Mouse (Mus musculus) midbrain, embryonic 15.5 days (tissue): ENCODE results near the gene Hrk. TPM values are rescaled to one million over a fixed set of nuclear protein-coding genes. Genes with fewer than 3 reads are reported as not detected.

Source experiments
- ATAC-seq: fragments of 200-750 bp; cut with Nextera tagmentation; replicated peaks from 2 replicates; pipeline ENCODE4 v1.8.0; 2017; ENCODE audit warnings: moderate TSS enrichment
- H3K27ac ChIP-seq: fragments of 300-500 bp; sonication (generic); 2 replicates; pipeline ENCODE4 v1.5.1; 2015; ENCODE audit warnings: mild to moderate bottlenecking, inconsistent platforms
- H3K27me3 ChIP-seq: fragments of 300-500 bp; sonication (generic); replicated peaks from 2 replicates; pipeline ENCODE4 v1.6.1; 2015; ENCODE audit warnings: inconsistent platforms
- H3K36me3 ChIP-seq: fragments of 300-500 bp; sonication (generic); replicated peaks from 2 replicates; pipeline ENCODE4 v1.6.1; 2015; ENCODE audit warnings: inconsistent platforms
- H3K4me1 ChIP-seq: fragments of 300-500 bp; sonication (generic); 2 replicates; pipeline ENCODE4 v1.6.1; 2015; ENCODE audit warnings: inconsistent platforms
- H3K4me2 ChIP-seq: fragments of 300-500 bp; sonication (generic); 2 replicates; pipeline ENCODE4 v1.6.1; 2015; ENCODE audit warnings: inconsistent platforms, mild to moderate bottlenecking, moderate library complexity
- H3K4me3 ChIP-seq: fragments of 300-500 bp; sonication (generic); 2 replicates; pipeline ENCODE4 v1.5.1; 2015; ENCODE audit warnings: mild to moderate bottlenecking, inconsistent platforms
- H3K9ac ChIP-seq: fragments of 300-500 bp; sonication (generic); 2 replicates; pipeline ENCODE4 v1.6.1; 2015; ENCODE audit warnings: mild to moderate bottlenecking, inconsistent platforms
- H3K9me3 ChIP-seq: fragments of 300-500 bp; sonication (generic); 2 replicates; pipeline ENCODE4 v1.6.1; 2016; ENCODE audit warnings: inconsistent platforms
- WGBS: fragments of 180-500 bp; shearing (Covaris S2); methylation state at CpG from one replicate; pipeline ENCODE4 v1.1.7; 2015; ENCODE audit warnings: mixed read lengths; 5-methylcytosine and 5-hydroxymethylcytosine counted together
- polyA plus RNA-seq: library from polyadenylated mRNA; unstranded; fragments of >200 nt; fragmentation: Nextera tagmentation; extraction: Ambion mirVana; gene quantifications from 2 replicates; pipeline ENCODE4 v1.2.1, GENCODE M21; 2015

The Hrk gene
- polyA plus RNA-seq, 1 experiment from 2014 or later, result 3.9 TPM

DNA sequence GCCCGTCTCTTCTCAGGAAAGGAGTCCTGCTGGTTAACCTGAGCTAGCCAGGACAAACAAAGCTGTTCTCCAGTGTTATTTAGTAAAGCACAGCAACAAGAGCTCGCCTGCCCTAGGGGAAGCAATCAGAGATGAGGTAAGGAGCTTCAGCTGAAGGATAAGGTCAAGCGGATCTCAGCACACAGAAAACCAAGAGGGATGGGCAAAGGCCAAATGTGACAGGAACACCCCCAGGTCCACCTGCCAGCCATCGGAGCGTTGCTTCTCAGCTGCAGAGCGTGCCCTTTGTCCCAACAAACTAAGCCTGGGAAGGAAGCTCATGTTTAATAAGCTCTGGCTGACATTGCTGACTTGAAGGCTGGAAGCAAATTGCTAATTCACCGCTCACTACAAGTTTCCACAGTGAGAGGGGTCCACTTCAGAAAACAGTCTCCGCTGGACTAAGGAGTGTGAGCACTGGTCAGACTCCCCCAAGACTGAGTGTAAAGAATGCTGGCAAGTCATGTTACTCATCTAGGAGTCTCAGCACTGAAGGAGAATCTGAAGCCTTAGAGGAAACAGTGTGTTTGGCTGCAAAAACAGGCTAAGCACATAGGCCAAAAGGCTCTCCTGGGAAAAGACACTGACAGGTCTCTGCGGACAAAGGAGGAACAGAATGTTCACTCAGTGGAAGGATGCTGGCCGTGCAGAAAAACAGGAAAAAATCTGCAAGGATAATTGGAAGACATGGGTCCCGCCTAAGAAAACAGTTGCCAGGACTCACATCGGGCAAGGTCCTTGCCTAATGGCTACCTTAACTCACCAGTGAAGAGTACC lies 21.0 kb upstream of the Hrk start:
- peaks cover 27% of the 10 kb centered on the region for H3K4me1 ChIP-seq
- no peaks in the 10 kb centered on the region for H3K27me3 ChIP-seq
- no peak overlapping the region for H3K4me3 ChIP-seq
- peaks cover 9% of the 10 kb centered on the region for H3K36me3 ChIP-seq
- no peak overlapping the region for H3K4me2 ChIP-seq
- WGBS, result 82% methylated on average over 12 of the region's 12 CpGs
- no peak for ATAC-seq
- H3K27ac ChIP-seq, result no peak overlapping the region
- no peak overlapping the region for H3K9ac ChIP-seq
- no peaks in the 10 kb centered on the region for H3K9me3 ChIP-seq

DNA sequence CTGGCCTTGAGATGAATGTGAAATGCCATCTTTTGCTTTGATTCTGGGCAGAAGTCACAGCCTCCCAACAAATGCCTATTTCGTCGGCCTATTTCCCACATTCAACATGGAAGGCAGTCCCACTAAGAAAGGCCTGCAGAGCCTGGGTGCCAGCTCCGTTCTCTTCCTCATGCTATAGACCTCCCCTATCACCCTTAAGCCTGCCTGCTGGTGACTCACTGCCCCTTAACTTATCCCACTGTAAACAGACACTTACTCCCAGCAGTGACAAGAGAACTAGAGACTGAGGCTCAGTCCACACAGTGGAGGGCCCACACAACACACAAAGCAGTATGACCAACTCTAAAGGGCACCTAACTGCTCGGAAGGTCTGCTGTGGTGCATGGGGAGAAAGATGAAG lies 20.1 kb upstream of the Hrk start:
- Histone ChIP-seq H3K4me3 (no peak overlapping the region), H3K4me1 (peaks cover 27% of the 10 kb centered on the region), H3K9me3 (no peaks in the 10 kb centered on the region), H3K27ac (no peak overlapping the region), H3K36me3 (peaks cover 9% of the 10 kb centered on the region), H3K9ac (no peak overlapping the region), H3K4me2 (no peak overlapping the region), H3K27me3 (no peaks in the 10 kb centered on the region)
- ATAC-seq, result no peak
- WGBS, result 97% methylated on average over 4 of the region's 4 CpGs

GRCm38 (mm10) chr5:118144770-118145169 lies 19.7 kb upstream of the Hrk start:
- Histone ChIP-seq H3K4me1 (peaks cover 27% of the 10 kb centered on the region), H3K36me3 (peaks cover 9% of the 10 kb centered on the region), H3K4me2 (no peak overlapping the region), H3K4me3 (no peak overlapping the region), H3K9me3 (no peaks in the 10 kb centered on the region), H3K9ac (no peak overlapping the region), H3K27ac (no peak overlapping the region), H3K27me3 (no peaks in the 10 kb centered on the region)
- WGBS, result 92% methylated on average over 6 of the region's 6 CpGs
- ATAC-seq, result no peak

DNA sequence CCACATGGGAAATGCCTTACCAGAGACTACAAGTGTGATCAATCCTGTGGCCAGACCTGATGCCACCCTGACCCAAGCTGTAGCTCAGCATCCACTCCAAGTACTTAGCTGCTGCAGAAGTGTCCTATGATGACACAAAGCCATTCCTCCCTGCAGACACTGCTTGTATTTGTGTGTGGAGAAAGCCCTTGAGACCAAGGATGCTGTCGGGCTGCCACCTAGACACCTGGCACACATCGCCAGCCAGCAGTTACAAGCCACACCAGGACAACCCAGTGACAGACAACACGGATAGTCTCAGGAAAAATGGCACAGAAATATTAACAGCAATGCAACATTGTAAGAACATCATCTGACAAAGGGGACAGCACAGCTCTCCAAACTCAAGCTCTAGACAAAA lies 19.0 kb upstream of the Hrk start:
- H3K9ac ChIP-seq, result no peak overlapping the region
- WGBS, result 84% methylated on average over 3 of the region's 3 CpGs
- H3K27ac ChIP-seq, result peak overlapping the region; percentile 65
- no peak overlapping the region for H3K4me2 ChIP-seq
- peaks cover 9% of the 10 kb centered on the region for H3K36me3 ChIP-seq
- no peaks in the 10 kb centered on the region for H3K27me3 ChIP-seq
- ATAC-seq, result no peak
- H3K9me3 ChIP-seq, result no peaks in the 10 kb centered on the region
- peaks cover 27% of the 10 kb centered on the region for H3K4me1 ChIP-seq
- H3K4me3 ChIP-seq, result no peak overlapping the region

DNA sequence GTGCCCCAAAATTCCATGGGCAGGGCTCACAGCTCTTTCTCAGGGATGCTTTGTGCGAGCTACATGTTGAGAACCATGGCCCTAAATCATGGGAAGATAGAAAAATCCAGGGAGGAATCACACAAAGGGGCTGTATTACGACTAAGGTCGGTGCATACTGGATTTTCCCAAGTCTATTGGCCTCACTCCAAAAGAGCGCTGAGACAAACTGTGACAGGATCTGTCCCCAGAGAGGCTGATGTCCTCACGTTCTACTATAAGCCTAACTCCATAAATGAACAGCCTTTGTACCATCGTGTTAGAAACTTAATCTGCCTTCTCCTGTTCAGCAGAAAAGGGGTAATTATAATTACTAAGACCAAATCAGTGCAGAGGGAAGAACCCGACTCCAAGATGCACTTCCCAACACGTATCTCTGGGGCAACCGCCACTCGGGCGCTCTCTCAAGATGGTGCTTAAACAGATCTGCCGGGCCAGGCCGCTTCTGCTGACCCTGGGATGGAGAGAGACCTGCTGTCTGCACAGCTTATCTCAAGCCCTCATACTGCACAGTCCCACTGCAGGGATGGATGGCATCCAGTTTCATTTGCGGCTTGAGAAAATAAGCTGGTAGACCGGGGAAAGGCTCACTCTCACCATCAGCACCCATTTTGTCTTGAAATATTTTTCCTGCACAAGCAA lies 18.3 kb upstream of the Hrk start:
- H3K4me2 ChIP-seq, result no peak overlapping the region
- WGBS, result 60% methylated on average over 15 of the region's 15 CpGs
- no peak overlapping the region for H3K9ac ChIP-seq
- H3K36me3 ChIP-seq, result peaks cover 9% of the 10 kb centered on the region; the same call in 1 of the 2 replicates
- peak overlapping the region; percentile 65 for H3K27ac ChIP-seq
- H3K4me3 ChIP-seq, result no peak overlapping the region
- H3K4me1 ChIP-seq, result peaks cover 27% of the 10 kb centered on the region
- H3K27me3 ChIP-seq, result no peaks in the 10 kb centered on the region
- no peaks in the 10 kb centered on the region for H3K9me3 ChIP-seq
- no peak for ATAC-seq

GRCm38 (mm10) chr5:118147264-118147663 lies 17.2 kb upstream of the Hrk start:
- ATAC-seq, result no peak
- 88% methylated on average over 10 of the region's 10 CpGs for WGBS
- Histone ChIP-seq H3K27me3 (no peaks in the 10 kb centered on the region), H3K9ac (no peak overlapping the region), H3K4me1 (peaks cover 27% of the 10 kb centered on the region), H3K4me2 (no peak overlapping the region), H3K36me3 (0 out of 2 replicates have a peak, but pooled peaks cover 2% of the 10 kb centered on the region), H3K9me3 (no peaks in the 10 kb centered on the region), H3K4me3 (no peak overlapping the region), H3K27ac (peak overlapping the region; percentile 9; the same call in 1 of the 2 replicates)

GRCm38 (mm10) chr5:118149711-118150110 lies 14.7 kb upstream of the Hrk start:
- Histone ChIP-seq H3K27me3 (no peaks in the 10 kb centered on the region), H3K27ac (no peak overlapping the region), H3K4me3 (no peak overlapping the region), H3K9ac (no peak overlapping the region), H3K4me1 (peaks cover 47% of the 10 kb centered on the region), H3K36me3 (0 out of 2 replicates have a peak, but pooled peaks cover 2% of the 10 kb centered on the region), H3K9me3 (no peaks in the 10 kb centered on the region), H3K4me2 (no peak overlapping the region)
- no peak for ATAC-seq
- WGBS, result 84% methylated on average over 3 of the region's 3 CpGs

DNA sequence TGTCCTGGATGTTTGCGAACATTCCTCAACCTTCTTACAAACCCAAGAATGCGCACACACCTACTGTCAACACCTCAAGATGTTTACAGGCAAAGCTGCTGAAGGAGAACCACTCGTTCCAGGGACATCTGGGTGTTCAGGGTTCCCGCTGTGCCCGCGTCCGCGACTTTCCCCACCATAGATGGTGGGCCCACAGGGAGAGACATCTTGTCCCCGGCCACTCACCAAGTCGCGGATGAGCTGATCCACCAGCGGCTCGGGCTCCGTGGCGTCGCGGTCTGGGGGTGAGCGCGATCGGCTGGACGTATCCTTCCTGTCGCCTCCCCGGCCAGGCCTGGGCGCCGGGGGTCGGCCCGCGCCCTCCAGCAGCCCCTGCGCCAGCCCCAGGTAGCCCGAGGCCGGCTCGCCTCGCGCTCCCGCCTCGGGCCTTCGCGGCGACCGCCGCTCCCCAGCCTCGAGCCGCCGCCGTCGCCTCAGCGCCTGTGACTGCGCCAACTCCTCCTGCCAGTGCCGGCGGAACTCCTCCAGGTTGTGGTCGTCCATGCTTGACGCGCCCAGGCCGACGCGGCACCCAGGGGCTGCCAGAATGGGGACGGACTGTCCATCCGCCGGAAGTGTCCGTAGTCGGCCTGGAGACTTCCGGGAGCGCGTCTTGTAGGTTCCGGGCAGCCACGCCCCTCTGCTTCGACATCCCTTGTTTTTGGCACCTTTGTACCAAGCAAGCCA lies 9.4 kb upstream of the Hrk start, which contains the start of gene Fbxw8:
Gene Fbxw8, minus strand, starts transcription at position 626 of the 726 bp plus-strand sequence.
- H3K4me2 ChIP-seq, result peak within 1 kb of the TSS; percentile 76
- H3K27ac ChIP-seq, result peak within 1 kb of the TSS; percentile 71
- under 1% methylated on average over 66 of the region's 67 CpGs for WGBS
- ATAC-seq, result peak; percentile 92
- no peaks in the 10 kb centered on the region for H3K9me3 ChIP-seq
- peaks cover 22% of the 10 kb centered on the region for H3K4me1 ChIP-seq
- H3K9ac ChIP-seq, result peak within 1 kb of the TSS; percentile 91
- H3K36me3 ChIP-seq, result 0 out of 2 replicates have a peak, but pooled peaks cover 2% of the 10 kb centered on the region
- no peaks in the 10 kb centered on the region for H3K27me3 ChIP-seq
- H3K4me3 ChIP-seq, result peak within 1 kb of the TSS; percentile 98

DNA sequence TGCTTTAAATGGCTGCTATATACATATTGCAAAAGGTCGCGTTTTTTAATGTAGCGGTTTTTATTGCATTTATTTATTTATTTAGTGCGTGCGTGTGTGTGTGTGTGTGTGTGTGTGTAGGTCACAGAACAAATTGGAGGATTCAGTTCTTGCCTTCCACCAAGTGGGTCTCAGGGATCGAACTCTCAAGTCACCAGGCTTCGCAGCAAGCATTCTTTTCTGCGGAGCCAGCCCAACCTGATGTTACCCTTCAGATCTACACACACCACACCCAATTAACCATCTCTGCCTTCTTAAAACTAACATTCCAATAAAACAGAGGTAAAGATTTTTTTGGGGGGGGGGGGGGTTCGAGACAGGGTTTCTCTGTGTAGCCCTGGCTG lies 8.9 kb upstream of the Hrk start:
- ATAC-seq, result peak; percentile 17
- H3K9me3 ChIP-seq, result no peaks in the 10 kb centered on the region
- peak overlapping the region; percentile 71 for H3K27ac ChIP-seq

GRCm38 (mm10) chr5:118156976-118157375 lies 7.5 kb upstream of the Hrk start:
- no peak for ATAC-seq
- H3K4me3 ChIP-seq, result no peak overlapping the region
- 73% methylated on average over 4 of the region's 4 CpGs for WGBS
- no peak overlapping the region for H3K4me2 ChIP-seq
- no peak overlapping the region for H3K27ac ChIP-seq
- H3K9me3 ChIP-seq, result no peaks in the 10 kb centered on the region
- H3K9ac ChIP-seq, result no peak overlapping the region
- H3K4me1 ChIP-seq, result peaks cover 22% of the 10 kb centered on the region
- H3K36me3 ChIP-seq, result 0 out of 2 replicates have a peak, but pooled peaks cover 2% of the 10 kb centered on the region
- H3K27me3 ChIP-seq, result peaks cover 4% of the 10 kb centered on the region

More for the DNA sequence above, 8.9 kb upstream of the Hrk start:
- H3K36me3 ChIP-seq, result 0 out of 2 replicates have a peak, but pooled peaks cover 2% of the 10 kb centered on the region
- H3K9ac ChIP-seq, result peak overlapping the region; percentile 91; the same call in 1 of the 2 replicates
- peak overlapping the region; percentile 98 for H3K4me3 ChIP-seq
- peaks cover 22% of the 10 kb centered on the region for H3K4me1 ChIP-seq
- WGBS, result 26% methylated on average over 9 of the region's 9 CpGs
- no peaks in the 10 kb centered on the region for H3K27me3 ChIP-seq
- H3K4me2 ChIP-seq, result peak overlapping the region; percentile 76

DNA sequence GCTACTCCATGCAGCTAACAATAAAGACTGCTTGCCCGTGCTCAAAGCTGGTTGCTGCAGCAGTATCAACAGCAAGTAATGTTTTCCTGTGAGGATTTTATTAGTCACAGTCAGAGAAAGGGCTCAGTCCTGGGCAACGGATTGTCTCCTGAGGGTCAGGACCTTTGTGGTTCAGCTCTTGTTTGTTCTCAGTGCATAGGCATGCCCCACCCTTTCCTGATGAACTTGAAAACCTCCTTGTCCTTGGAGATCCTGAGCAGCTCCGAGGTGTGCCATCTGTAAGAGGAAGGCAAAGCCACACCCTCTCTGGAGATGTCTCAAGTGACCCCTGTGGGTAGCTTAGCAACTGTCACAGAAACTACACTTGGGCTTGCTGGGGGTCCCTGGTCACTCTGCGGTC lies 3.8 kb upstream of the Hrk start:
- H3K27me3 ChIP-seq, result peaks cover 16% of the 10 kb centered on the region

GRCm38 (mm10) chr5:118165462-118165861 lies 1.0 kb downstream of the Hrk start:
- H3K9me3 ChIP-seq, result no peaks in the 10 kb centered on the region
- no peak overlapping the region for H3K4me2 ChIP-seq
- no peak overlapping the region for H3K9ac ChIP-seq
- no peaks in the 10 kb centered on the region for H3K36me3 ChIP-seq
- no peak overlapping the region for H3K27ac ChIP-seq
- H3K4me3 ChIP-seq, result no peak overlapping the region
- peaks cover 6% of the 10 kb centered on the region for H3K4me1 ChIP-seq
- ATAC-seq, result no peak
- H3K27me3 ChIP-seq, result peaks cover 42% of the 10 kb centered on the region

More for the DNA sequence above, 3.8 kb upstream of the Hrk start:
- no peak overlapping the region for H3K27ac ChIP-seq
- 37% methylated on average over 4 of the region's 4 CpGs for WGBS
- no peaks in the 10 kb centered on the region for H3K4me1 ChIP-seq
- no peaks in the 10 kb centered on the region for H3K9me3 ChIP-seq
- no peak overlapping the region for H3K9ac ChIP-seq
- no peak for ATAC-seq
- H3K4me3 ChIP-seq, result no peak overlapping the region
- H3K36me3 ChIP-seq, result no peaks in the 10 kb centered on the region
- H3K4me2 ChIP-seq, result no peak overlapping the region
